ENCODE assay signal across 24 mouse cellular contexts in genomic region chr7:63829362-63829920, GRCm38 (mm10).
DNase-seq lines count a peak whose midpoint lies in the region; ATAC-seq and TF ChIP-seq lines count a peak whose summit lies in the region.
"Had no signal": no experiment of that assay in that cellular context is flagged by ENCODE, and none has a peak within 500 bp of the region (broad histone marks: within the 10 kb centered on the region; RNA-seq: fewer than 3 reads in every experiment).

No protein-coding gene starts in this region.

- WGBS in heart, embryonic 11.5 days (ENCODE audit: insufficient replicate concordance): 80% methylated on average over 9 of the region's 9 CpGs
- 39% methylated on average over 9 of the region's 9 CpGs for WGBS in kidney, embryonic 15.5 days
- 39% methylated on average over 9 of the region's 9 CpGs for WGBS in kidney, embryonic 16.5 days
- 67% methylated on average over 9 of the region's 9 CpGs for WGBS in neural tube, embryonic 14.5 days

- H3K27me3 ChIP-seq in heart, embryonic 11.5 days (ENCODE audit: control insufficient read depth, insufficient read depth, low read length): no peaks in the 10 kb centered on the region
- H3K27me3 ChIP-seq in kidney, embryonic 15.5 days: no peaks in the 10 kb centered on the region
- H3K27me3 ChIP-seq in kidney, embryonic 16.5 days (ENCODE audit: insufficient read depth, low read length): no peaks in the 10 kb centered on the region
- H3K27me3 ChIP-seq in neural tube, embryonic 14.5 days (ENCODE audit: control insufficient read depth, insufficient read depth, low read length): no peaks in the 10 kb centered on the region
- H3K27me3 ChIP-seq: embryonic facial prominence, embryonic 12.5 days; forebrain, embryonic 13.5 days; Patski had no signal

- H3K27ac ChIP-seq in heart, embryonic 11.5 days (ENCODE audit: low read depth, low read length): no peak overlapping the region
- H3K27ac ChIP-seq in kidney, embryonic 15.5 days: no peak overlapping the region
- H3K27ac ChIP-seq in kidney, embryonic 16.5 days (ENCODE audit: low read length): no peak overlapping the region
- peak overlapping the region; percentile 55; the same call in 1 of the 2 replicates for H3K27ac ChIP-seq in layer of hippocampus, adult 2 months
- H3K27ac ChIP-seq in neural tube, embryonic 14.5 days (ENCODE audit: low read depth, low read length): no peak overlapping the region
- H3K27ac ChIP-seq: embryonic facial prominence, embryonic 10.5 days; embryonic facial prominence, embryonic 12.5 days; forebrain, embryonic 13.5 days had no signal

- peak; percentile 58 for DNase-seq in heart, adult 11 months
- DNase-seq in layer of hippocampus, adult 2 months (ENCODE audit: low spot score in 2 of 2): no peak
- no peak for DNase-seq in layer of hippocampus, postnatal 36 days
- DNase-seq in testis, postnatal 10 days (ENCODE audit: low spot score): no peak
- DNase-seq: adrenal gland, adult 8-10 months; adrenal gland, postnatal 14 days; adrenal gland, postnatal 36 days; B cell, adult 2 months; cerebellum, adult 11-12 months; cerebellum, adult 2 months; cerebellum, adult 9-10 months; cerebellum, postnatal 10 days; cerebellum, postnatal 25 days had no signal

- TF ChIP-seq CTCF in layer of hippocampus, adult 2 months (conservative IDR thresholded peaks at IDR 0.05): no peak

- no peaks in the 10 kb centered on the region for H3K4me1 ChIP-seq in heart, embryonic 11.5 days (ENCODE audit: control insufficient read depth, insufficient read depth, low read length)
- no peaks in the 10 kb centered on the region for H3K4me1 ChIP-seq in kidney, embryonic 15.5 days
- no peaks in the 10 kb centered on the region for H3K4me1 ChIP-seq in kidney, embryonic 16.5 days (ENCODE audit: insufficient read depth, low read length)
- no peaks in the 10 kb centered on the region for H3K4me1 ChIP-seq in neural tube, embryonic 14.5 days (ENCODE audit: control insufficient read depth, insufficient read depth, low read length)
- H3K4me1 ChIP-seq: embryonic facial prominence, embryonic 10.5 days; embryonic facial prominence, embryonic 12.5 days; forebrain, embryonic 13.5 days had no signal

- no peak overlapping the region for H3K4me2 ChIP-seq in heart, embryonic 11.5 days
- H3K4me2 ChIP-seq in kidney, embryonic 15.5 days: no peak overlapping the region
- H3K4me2 ChIP-seq in kidney, embryonic 16.5 days (replicated peaks; ENCODE audit: low read depth, low read length): no peak overlapping the region
- H3K4me2 ChIP-seq in neural tube, embryonic 14.5 days (ENCODE audit: low read depth, low read length): no peak overlapping the region
- H3K4me2 ChIP-seq: embryonic facial prominence, embryonic 12.5 days; forebrain, embryonic 13.5 days had no signal

- H3K36me3 ChIP-seq in heart, embryonic 11.5 days (ENCODE audit: control insufficient read depth, insufficient read depth, low read length): no peaks in the 10 kb centered on the region
- H3K36me3 ChIP-seq in kidney, embryonic 15.5 days: no peaks in the 10 kb centered on the region
- no peaks in the 10 kb centered on the region for H3K36me3 ChIP-seq in kidney, embryonic 16.5 days (ENCODE audit: insufficient read depth, low read length)
- H3K36me3 ChIP-seq in neural tube, embryonic 14.5 days (ENCODE audit: control insufficient read depth, insufficient read depth, low read length): no peaks in the 10 kb centered on the region
- H3K36me3 ChIP-seq: embryonic facial prominence, embryonic 10.5 days; embryonic facial prominence, embryonic 12.5 days; G1E had no signal

- H3K9me3 ChIP-seq in heart, embryonic 11.5 days (replicated peaks; ENCODE audit: control insufficient read depth, low read length): no peaks in the 10 kb centered on the region
- H3K9me3 ChIP-seq in kidney, embryonic 15.5 days (replicated peaks): no peaks in the 10 kb centered on the region
- no peaks in the 10 kb centered on the region for H3K9me3 ChIP-seq in kidney, embryonic 16.5 days (ENCODE audit: low read length)
- no peaks in the 10 kb centered on the region for H3K9me3 ChIP-seq in neural tube, embryonic 14.5 days (ENCODE audit: control insufficient read depth, low read length)
- H3K9me3 ChIP-seq: embryonic facial prominence, embryonic 10.5 days; embryonic facial prominence, embryonic 12.5 days; forebrain, embryonic 13.5 days; G1E had no signal

- no peak overlapping the region for H3K4me3 ChIP-seq in heart, embryonic 11.5 days (ENCODE audit: low read depth, low read length)
- no peak overlapping the region for H3K4me3 ChIP-seq in kidney, embryonic 15.5 days (replicated peaks)
- no peak overlapping the region for H3K4me3 ChIP-seq in kidney, embryonic 16.5 days (ENCODE audit: low read length)
- no peak overlapping the region for H3K4me3 ChIP-seq in layer of hippocampus, adult 2 months
- no peak overlapping the region for H3K4me3 ChIP-seq in neural tube, embryonic 14.5 days (ENCODE audit: low read depth, low read length)
- H3K4me3 ChIP-seq: embryonic facial prominence, embryonic 10.5 days; embryonic facial prominence, embryonic 12.5 days; forebrain, embryonic 13.5 days had no signal

- H3K9ac ChIP-seq in heart, embryonic 11.5 days (ENCODE audit: low read depth, low read length): no peak overlapping the region
- H3K9ac ChIP-seq in kidney, embryonic 15.5 days: no peak overlapping the region
- no peak overlapping the region for H3K9ac ChIP-seq in kidney, embryonic 16.5 days (replicated peaks; ENCODE audit: low read length)
- no peak overlapping the region for H3K9ac ChIP-seq in neural tube, embryonic 14.5 days (replicated peaks; ENCODE audit: low read depth, low read length)
- H3K9ac ChIP-seq: embryonic facial prominence, embryonic 12.5 days; forebrain, embryonic 13.5 days had no signal

- ATAC-seq in heart, embryonic 11.5 days (replicated peaks; ENCODE audit: insufficient number of reproducible peaks, low FRiP score, low TSS enrichment): no peak
- peak; percentile 54; the same call in 1 of the 2 replicates for ATAC-seq in kidney, embryonic 15.5 days (replicated peaks; ENCODE audit: low FRiP score)
- no peak for ATAC-seq in kidney, embryonic 16.5 days (ENCODE audit: low FRiP score, low TSS enrichment)
- ATAC-seq in neural tube, embryonic 14.5 days (ENCODE audit: low read depth): peak; percentile 76; the same call in 1 of the 2 replicates
- ATAC-seq: activated CD4-positive, CD25-positive, alpha-beta regulatory T cell, adult 4 months; CD4-positive, CD25-positive, alpha-beta regulatory T cell, adult 4 months; forebrain, embryonic 13.5 days; Patski had no signal

Comparison
In these comparisons a context has a peak if more than half of its experiments do, and no peak if none do; other contexts are left out.
1. ATAC-seq: peak in kidney, embryonic 15.5 days (single experiment) and neural tube, embryonic 14.5 days (single experiment); none in heart, embryonic 11.5 days (single experiment) and kidney, embryonic 16.5 days (single experiment).